Mouse (Mus musculus): ENCODE results near the gene Gm17677.

Gene Gm17677

GRCm38 (mm10) chr9:35740749-35741148, at the start of gene Gm17677:
Gene Gm17677 (plus strand): TSS chr9:35741049.
- no peak for DNase-seq

GRCm38 (mm10) chr9:35691924-35692323, 48.9 kb upstream of the Gm17677 start:
- no peak for DNase-seq

GRCm38 (mm10) chr9:35707265-35707664, 33.6 kb upstream of the Gm17677 start:
- DNase-seq, result no peak

DNA sequence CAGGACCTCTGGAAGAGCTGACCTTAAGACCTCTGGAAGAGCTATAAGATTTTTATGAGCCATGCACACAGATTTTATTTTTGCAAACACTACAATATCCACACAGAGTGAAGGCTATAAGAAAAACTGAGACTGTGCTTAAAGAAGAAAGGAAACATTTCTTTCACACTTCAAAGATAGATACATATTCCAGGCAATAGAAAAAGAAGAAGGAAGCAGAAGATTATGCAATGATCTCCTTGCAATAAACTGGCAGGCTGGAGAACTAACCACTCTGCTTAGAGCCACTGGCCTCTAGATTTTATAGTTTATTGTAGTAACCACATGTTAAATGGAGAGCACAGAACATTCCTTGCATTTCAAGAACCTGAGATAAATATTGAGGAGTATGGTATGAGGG, 16.0 kb downstream of the Gm17677 start:
- DNase-seq, result no peak

- no peak for DNase-seq
Observed at GRCm38 (mm10) chr9:35778009-35778408, 37.2 kb downstream of the Gm17677 start, which contains the start of gene Gm17727. Gene Gm17727 (minus strand): TSS chr9:35778109.

DNA sequence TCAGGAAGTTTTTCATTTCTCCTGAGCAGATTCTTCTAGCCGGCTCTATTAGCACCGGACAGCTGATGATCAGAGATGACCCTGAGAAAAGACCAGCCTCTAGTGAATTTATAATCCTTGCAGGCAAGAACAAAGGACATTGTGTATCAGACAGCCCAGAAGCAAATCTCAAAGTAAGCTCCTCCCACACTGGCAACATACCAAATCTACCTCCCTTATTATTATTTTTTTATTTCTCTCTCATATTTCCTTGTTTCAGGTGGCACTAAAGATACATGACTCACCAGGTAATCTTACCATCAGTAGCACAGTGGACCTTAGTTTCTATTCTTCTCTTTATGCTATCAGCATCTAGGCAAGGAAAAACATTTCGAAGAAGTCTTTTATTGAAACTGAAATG, 49.2 kb downstream of the Gm17677 start, which contains the start of the genes Gm27235 and D730048I06Rik:
Gm27235 (minus strand) TSS at position 101 of the 400 bp plus-strand sequence.
D730048I06Rik (minus strand) TSS at position 112 of the 400 bp plus-strand sequence.
- no peak for DNase-seq
